Mouse (Mus musculus): ENCODE measurements around the gene Luc7l2.

- TF ChIP-seq CTCF (IDR thresholded peaks at IDR 0.05; ENCODE audit: low read depth, low read length) = no peak
- no peak for TF ChIP-seq TAL1 (conservative IDR thresholded peaks at IDR 0.05; ENCODE audit: low read depth, low read length)
- no peak for TF ChIP-seq GATA1 (IDR thresholded peaks at IDR 0.05; ENCODE audit: borderline replicate concordance, low read length)
- no peak for TF ChIP-seq POLR2AphosphoS5 (IDR thresholded peaks at IDR 0.05; ENCODE audit: insufficient replicate concordance, low read depth, low read length)
These were observed 91.5 kb downstream of the Luc7l2 start for GRCm38 (mm10) chr6:38642593-38642992.

Measured in G1E (cell line).